Mouse (Mus musculus): ENCODE measurements around the gene Mgmt. TPM values are rescaled to one million over a fixed set of nuclear protein-coding genes. Genes with fewer than 3 reads are reported as not detected.
A peak's percentile ranks its signal among the peaks of the same experiment; 100 is the strongest.

The Mgmt gene
- total and polyA plus RNA-seq, 3 experiments: 5.2 to 10.8 (median 8.5) TPM

DNA sequence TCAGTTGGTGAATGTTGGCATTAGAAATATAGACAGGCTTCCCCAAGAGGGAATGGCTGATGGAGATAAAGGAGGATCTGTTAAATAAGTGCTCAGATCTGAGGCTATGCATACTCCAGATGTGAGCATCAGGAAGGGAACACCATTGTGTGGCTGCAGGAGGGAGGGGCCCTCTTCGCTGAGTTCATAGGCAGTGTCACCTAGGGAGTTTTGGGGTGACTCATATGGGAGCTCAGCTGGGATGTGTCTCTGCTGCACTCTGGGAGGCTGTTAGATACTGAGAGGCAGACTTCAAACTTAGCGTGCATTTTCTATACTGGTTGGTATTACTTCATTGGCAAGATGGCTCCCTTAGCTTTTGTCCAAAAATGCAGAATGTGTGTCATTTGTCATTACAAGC, 48.0 kb downstream of the Mgmt start:
- Histone ChIP-seq H3K27me3 (replicated peaks) (no peaks in the 10 kb centered on the region), H3K9me3 (replicated peaks; ENCODE audit: low read length) (peaks cover 4% of the 10 kb centered on the region), H3K9ac (ENCODE audit: insufficient read depth, low read depth) (no peak overlapping the region), H3K4me2 (ENCODE audit: insufficient read depth, low read depth, poor library complexity, severe bottlenecking) (peak overlapping the region; percentile 60), H3K36me3 (replicated peaks in 1 of 2; ENCODE audit: control insufficient read depth in 1 of 2, insufficient read depth in 1 of 2, low read length in 1 of 2) (peaks cover 0 to 30% of the 10 kb centered on the region in 2 experiments), H3K4me3 (replicated peaks in 1 of 3; ENCODE audit: low read depth in 2 of 3, low read length in 2 of 3, poor library complexity in 1 of 3) (no peak overlapping the region), H3K27ac (ENCODE audit: insufficient read depth, low read depth) (no peak overlapping the region), H3K79me2 (replicated peaks; ENCODE audit: control insufficient read depth, extremely low read depth, insufficient read depth, poor library complexity, severe bottlenecking) (no peaks in the 10 kb centered on the region), H3K4me1 (ENCODE audit: control insufficient read depth in 1 of 2, insufficient read depth in 2 of 2) (peaks cover 10 to 53% of the 10 kb centered on the region in 2 experiments)
- no peak for TF ChIP-seq GABPA (IDR thresholded peaks at IDR 0.05; ENCODE audit: insufficient replicate concordance, low read depth, low read length)
- no peak for TF ChIP-seq ZKSCAN1 (IDR thresholded peaks at IDR 0.05; ENCODE audit: borderline replicate concordance, low read depth, low read length)
- no peak for TF ChIP-seq MAFK (IDR thresholded peaks at IDR 0.05; ENCODE audit: insufficient replicate concordance, low read length)
- peak; percentile 85 for TF ChIP-seq ETS1 (conservative IDR thresholded peaks at IDR 0.05; ENCODE audit: low read depth, low read length)
- TF ChIP-seq MEF2A (IDR thresholded peaks at IDR 0.05; ENCODE audit: borderline replicate concordance, low read depth, low read length): no peak
- no peak for TF ChIP-seq PAX5 (IDR thresholded peaks at IDR 0.05; ENCODE audit: low read length)
- no peak for TF ChIP-seq NRF1 (IDR thresholded peaks at IDR 0.05; ENCODE audit: low read depth, low read length)
- no peak for TF ChIP-seq ZC3H11A (IDR thresholded peaks at IDR 0.05; ENCODE audit: low read depth, low read length)
- TF ChIP-seq RCOR1 (conservative IDR thresholded peaks at IDR 0.05; ENCODE audit: low read depth, low read length): no peak
- peak; percentile 35; the same call in 1 of the 2 replicates for TF ChIP-seq EP300 (IDR thresholded peaks at IDR 0.05; ENCODE audit: low read length)
- TF ChIP-seq MXI1 (IDR thresholded peaks at IDR 0.05; ENCODE audit: low read depth, low read length): no peak
- TF ChIP-seq CHD2 (IDR thresholded peaks at IDR 0.05; ENCODE audit: low read length): no peak
- TF ChIP-seq MAZ (IDR thresholded peaks at IDR 0.05; ENCODE audit: low read depth, low read length): peak; percentile 57; the same call in 1 of the 2 replicates
- no peak for TF ChIP-seq MYC (IDR thresholded peaks at IDR 0.05; ENCODE audit: low read depth, low read length)
- TF ChIP-seq JUND (conservative IDR thresholded peaks at IDR 0.05; ENCODE audit: low read depth, low read length): no peak; the same call in 1 of the 2 replicates
- TF ChIP-seq IRF4 (IDR thresholded peaks at IDR 0.05; ENCODE audit: low read depth, low read length): peak; percentile 54; the same call in 1 of the 2 replicates
- no peak for TF ChIP-seq POLR2A (IDR thresholded peaks at IDR 0.05; ENCODE audit: low read depth, low read length)
- TF ChIP-seq ELF1 (IDR thresholded peaks at IDR 0.05; ENCODE audit: low read depth, low read length): no peak
- no peak for TF ChIP-seq HCFC1 (IDR thresholded peaks at IDR 0.05; ENCODE audit: low read depth, low read length)
- no peak for TF ChIP-seq MAX (IDR thresholded peaks at IDR 0.05; ENCODE audit: low read length)
- no peak for TF ChIP-seq TCF12 (IDR thresholded peaks at IDR 0.05; ENCODE audit: low read depth, low read length)
- no peak for TF ChIP-seq NELFE (IDR thresholded peaks at IDR 0.05; ENCODE audit: low read depth, low read length)
- TF ChIP-seq TBP (conservative IDR thresholded peaks at IDR 0.05; ENCODE audit: low read depth, low read length): no peak
- TF ChIP-seq CTCF (conservative IDR thresholded peaks at IDR 0.05 in 1 of 2, IDR thresholded peaks at IDR 0.05 in 1 of 2; ENCODE audit: low read depth in 2 of 2, low read length in 2 of 2): no peak
- TF ChIP-seq UBTF (IDR thresholded peaks at IDR 0.05; ENCODE audit: low read depth, low read length): no peak
- DNase-seq (ENCODE audit: extremely low read depth): peak; percentile 48
- in situ Hi-C loops (cut with MboI; ENCODE audit: low pct_ligation_motif_present, low pct_unique_long_range_greater_than_20kb, low sequenced_read_pairs) (no loop called here), dilution Hi-C loops (cut with MboI; ENCODE audit: extremely low pct_ligation_motif_present, extremely low pct_unique_long_range_greater_than_20kb, low sequenced_read_pairs) (no loop called here)

Data from CH12.LX (cell line).